Mouse (Mus musculus) heart, adult 2 months (tissue): ENCODE measurements at regions not wholly inside any gene's neighbourhood (a gene's known extent, or its start where the extent isn't known, plus 50 kb on each side); places are given as distances from the start of the nearest gene placed in this dataset.

ENCODE experiments used
- CTCF ChIP-seq: fragments of 200-600 bp; IDR thresholded peaks from 2 replicates; pipeline ENCODE4 v1.8.1; 2022; ENCODE audit warnings: antibody characterized with exemption, mild to moderate bottlenecking, moderate library complexity
- POLR2A ChIP-seq: fragments of 200-500 bp; IDR thresholded peaks from 2 replicates; pipeline ENCODE4 v1.6.1; 2011; ENCODE audit warnings: mild to moderate bottlenecking, low read depth, low read length, control low read depth; ENCODE audit not compliant: insufficient read depth

GRCm38 (mm10) chr4:39368159-39368558, 81.9 kb upstream of the 1700009N14Rik start:
- TF ChIP-seq CTCF (no peak), POLR2A (no peak)
